Mouse (Mus musculus) liver, embryonic 14.5 days (tissue): ENCODE results near the gene Ikzf1.

ENCODE experiments used
- CTCF ChIP-seq: IDR thresholded peaks from 2 replicates; pipeline ENCODE4 v1.5.1; 2016; ENCODE audit warnings: antibody characterized with exemption, low read depth, control low read depth
- EP300 ChIP-seq: IDR thresholded peaks from 2 replicates; pipeline ENCODE4 v1.6.1; 2016; ENCODE audit warnings: antibody characterized with exemption, low read depth

DNA sequence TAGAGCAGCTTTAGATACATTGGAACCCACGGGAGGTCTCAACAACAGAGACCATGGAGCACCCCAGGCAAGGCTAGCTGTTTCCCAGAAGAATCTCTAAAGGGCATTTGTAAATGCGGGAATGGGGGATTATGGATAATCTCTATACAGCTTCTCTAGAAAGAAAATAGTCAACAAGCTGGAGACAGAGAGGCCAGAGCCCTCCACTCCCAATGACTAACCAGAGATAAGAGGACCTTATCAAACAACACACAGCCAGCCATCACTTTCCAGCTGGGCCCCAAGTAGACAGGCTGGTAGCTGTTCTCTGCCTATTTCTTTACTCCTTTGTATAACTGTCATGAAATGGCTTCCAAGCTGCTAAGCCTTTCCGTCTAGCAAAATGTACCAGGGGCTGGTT, 130.9 kb downstream of the Ikzf1 start:
- TF ChIP-seq CTCF (no peak), EP300 (peak; percentile 95)
